8 mouse cellular contexts compared by ENCODE assay signal in genomic region chr17:34287648-34288047, GRCm38 (mm10). TPM values are rescaled to one million over a fixed set of nuclear protein-coding genes. Genes with fewer than 3 reads are reported as not detected.
DNase-seq lines count a peak whose midpoint lies in the region; ATAC-seq and TF ChIP-seq lines count a peak whose summit lies in the region.

Gene H2-Aa (minus strand): TSS chr17:34287823.

- no peak within 1 kb of the TSS for H3K4me3 ChIP-seq in midbrain, embryonic 10.5 days
- no peak within 1 kb of the TSS for H3K4me3 ChIP-seq in midbrain, embryonic 15.5 days
- no peak within 1 kb of the TSS; the same call in 1 of the 2 replicates for H3K4me3 ChIP-seq in gastrocnemius, adult 2 months

- H3K9me3 ChIP-seq in midbrain, embryonic 10.5 days (replicated peaks): no peaks in the 10 kb centered on the region
- no peaks in the 10 kb centered on the region for H3K9me3 ChIP-seq in midbrain, embryonic 15.5 days

- intact Hi-C loops in gastrocnemius, adult 2 months (cut with DNase I): no loop called here
- intact Hi-C loops in left cerebral cortex, postnatal 36 days (cut with DNase I): no loop called here

- no peaks in the 10 kb centered on the region for H3K27me3 ChIP-seq in midbrain, embryonic 10.5 days (ENCODE audit: low read depth, poor library complexity, severe bottlenecking)
- no peaks in the 10 kb centered on the region for H3K27me3 ChIP-seq in midbrain, embryonic 15.5 days (replicated peaks)

- H3K4me2 ChIP-seq in midbrain, embryonic 15.5 days: no peak within 1 kb of the TSS

- 0 out of 2 replicates have a peak, but pooled peaks cover 4% of the 10 kb centered on the region for H3K4me1 ChIP-seq in midbrain, embryonic 10.5 days
- H3K4me1 ChIP-seq in midbrain, embryonic 15.5 days: 0 out of 2 replicates have a peak, but pooled peaks cover 4% of the 10 kb centered on the region

- 18% methylated on average over 8 of the region's 8 CpGs for WGBS in midbrain, embryonic 10.5 days
- 19% methylated on average over 8 of the region's 8 CpGs for WGBS in midbrain, embryonic 15.5 days

- no peak within 1 kb of the TSS for H3K27ac ChIP-seq in midbrain, embryonic 10.5 days (replicated peaks)
- H3K27ac ChIP-seq in midbrain, embryonic 15.5 days: no peak within 1 kb of the TSS
- H3K27ac ChIP-seq in gastrocnemius, adult 2 months: no peak within 1 kb of the TSS

- ATAC-seq in midbrain, embryonic 15.5 days (replicated peaks): no peak

- no peaks in the 10 kb centered on the region for H3K36me3 ChIP-seq in midbrain, embryonic 10.5 days
- H3K36me3 ChIP-seq in midbrain, embryonic 15.5 days (replicated peaks): no peaks in the 10 kb centered on the region

- H3K9ac ChIP-seq in midbrain, embryonic 15.5 days: no peak within 1 kb of the TSS

- DNase-seq in midbrain, embryonic 10.5 days (ENCODE audit: low spot score): peak; percentile 47
- peak; percentile 54 to 57 for DNase-seq in cerebellum, adult 18-20 months
- peak; percentile 76 for DNase-seq in gastrocnemius, adult 2 months
- DNase-seq in kidney, adult 18-20 months: peak; percentile 86
- peak; percentile 68 to 73 for DNase-seq in left cerebral cortex, postnatal 36 days (ENCODE audit: low spot score in 2 of 2)
- DNase-seq in natural killer cell, adult 2 months (ENCODE audit: low spot score in 2 of 2): peak; percentile 91 to 96
- DNase-seq in testis, postnatal 14 days (ENCODE audit: low spot score): peak; percentile 65

- TF ChIP-seq CTCF in gastrocnemius, adult 2 months (IDR thresholded peaks at IDR 0.05): no peak

RNA-seq across cellular contexts. Expression of gene H2-Aa, which starts in this region (rescaled TPM):
- not detected in 2 replicates for polyA plus RNA-seq in midbrain, embryonic 10.5 days (2016; fragmentation: Nextera tagmentation; extraction: Ambion mirVana)
- polyA plus RNA-seq in midbrain, embryonic 15.5 days (2015; fragmentation: Nextera tagmentation; extraction: Ambion mirVana): 0.30 and 0.61 TPM in 2 replicates
- 1 to 10 TPM; 5.3 to 6.0 TPM for total RNA-seq in gastrocnemius, adult 2 months (2021)
- total RNA-seq in left cerebral cortex, postnatal 36 days (2021): 1 to 10 TPM; 2.6 to 3.4 TPM

Comparison
In these comparisons a context has a peak if more than half of its experiments do, and no peak if none do; other contexts are left out.
1. Peak in DNase-seq in midbrain, embryonic 10.5 days; RNA of the gene not detected or under 1 TPM.